Mouse (Mus musculus): ENCODE results near the gene Smpdl3a. TPM values are rescaled to one million over a fixed set of nuclear protein-coding genes. Genes with fewer than 3 reads are reported as not detected.
A peak's percentile ranks its signal among the peaks of the same experiment; 100 is the strongest.

The Smpdl3a gene
- polyA plus RNA-seq, 1 experiment from 2014 or later: 9.0 TPM

DNA sequence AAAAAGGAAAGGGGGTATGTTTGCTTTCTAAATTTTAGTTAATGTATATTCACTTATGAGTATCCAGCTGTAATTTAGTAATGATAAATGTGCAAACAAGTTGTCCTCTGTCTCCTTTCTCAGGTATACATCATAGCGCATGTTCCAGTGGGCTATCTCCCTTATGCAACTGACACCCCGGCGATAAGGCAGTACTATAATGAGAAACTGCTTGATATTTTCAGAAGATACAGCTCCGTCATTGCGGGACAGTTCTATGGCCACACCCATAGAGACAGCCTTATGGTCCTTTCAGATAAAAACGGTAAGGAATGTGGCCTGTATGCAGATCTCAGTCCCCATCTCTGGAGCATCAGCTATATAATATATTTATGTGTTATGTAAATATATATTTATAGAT, 13.6 kb downstream of the Smpdl3a start:
- no peak overlapping the region for H3K4me2 ChIP-seq
- DNase-seq (ENCODE audit: low spot score) (no peak), ATAC-seq (replicated peaks; ENCODE audit: low FRiP score) (peak; percentile 97)
- no peaks in the 10 kb centered on the region for H3K9me3 ChIP-seq (ENCODE audit: control insufficient read depth, low read length)
- no peak overlapping the region for H3K27ac ChIP-seq (ENCODE audit: low read depth, low read length)
- H3K4me3 ChIP-seq (ENCODE audit: low read depth, low read length): no peak overlapping the region
- H3K9ac ChIP-seq (ENCODE audit: low read depth, low read length): no peak overlapping the region
- H3K4me1 ChIP-seq (replicated peaks; ENCODE audit: control insufficient read depth, insufficient read depth, low read length): no peaks in the 10 kb centered on the region
- H3K36me3 ChIP-seq (ENCODE audit: control insufficient read depth, insufficient read depth, low read length): no peaks in the 10 kb centered on the region
- H3K27me3 ChIP-seq (replicated peaks; ENCODE audit: control insufficient read depth, insufficient read depth, low read length): no peaks in the 10 kb centered on the region
- WGBS: 59% methylated on average over 6 of the region's 6 CpGs

DNA sequence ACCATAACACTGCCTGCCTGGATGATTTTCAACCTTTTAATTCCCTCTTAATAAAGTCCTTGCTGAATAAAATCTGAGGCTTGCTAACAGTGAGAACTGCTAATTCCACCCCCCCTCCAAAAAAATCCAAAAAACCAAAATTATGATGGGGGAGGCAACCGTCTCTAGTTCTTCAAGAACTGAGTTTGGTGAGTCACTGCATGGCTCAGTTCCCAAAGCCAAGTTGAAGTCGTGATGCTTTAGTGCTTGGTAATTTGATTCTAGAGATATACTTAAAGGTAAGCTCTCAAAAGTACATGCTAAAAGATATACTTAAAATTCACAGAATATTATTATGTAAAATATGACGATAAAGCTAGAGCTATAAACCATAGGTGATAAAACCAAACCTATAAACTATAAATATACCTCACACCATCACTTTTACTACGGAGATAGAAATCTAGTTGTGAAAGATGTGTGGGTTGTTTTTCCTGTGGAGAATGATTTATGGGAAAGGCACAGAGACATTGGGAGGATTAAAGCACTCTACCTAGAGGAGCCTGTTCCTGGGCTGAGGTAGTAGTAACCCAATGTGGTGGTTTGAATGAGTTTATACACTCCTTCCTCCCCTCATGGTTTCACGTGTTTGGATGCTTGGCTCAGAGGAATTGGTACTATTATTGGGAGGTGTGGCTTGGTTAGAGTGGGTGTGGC, 18.2 kb downstream of the Smpdl3a start:
- H3K36me3 ChIP-seq (ENCODE audit: control insufficient read depth, insufficient read depth, low read length): no peaks in the 10 kb centered on the region
- no peaks in the 10 kb centered on the region for H3K9me3 ChIP-seq (ENCODE audit: control insufficient read depth, low read length)
- no peak overlapping the region for H3K4me2 ChIP-seq
- 77% methylated on average over 5 of the region's 5 CpGs for WGBS
- no peaks in the 10 kb centered on the region for H3K4me1 ChIP-seq (replicated peaks; ENCODE audit: control insufficient read depth, insufficient read depth, low read length)
- no peak overlapping the region for H3K4me3 ChIP-seq (ENCODE audit: low read depth, low read length)
- H3K27ac ChIP-seq (ENCODE audit: low read depth, low read length): no peak overlapping the region
- H3K9ac ChIP-seq (ENCODE audit: low read depth, low read length): no peak overlapping the region
- ATAC-seq (replicated peaks; ENCODE audit: low FRiP score) (no peak), DNase-seq (ENCODE audit: low spot score) (no peak)
- no peaks in the 10 kb centered on the region for H3K27me3 ChIP-seq (replicated peaks; ENCODE audit: control insufficient read depth, insufficient read depth, low read length)

DNA sequence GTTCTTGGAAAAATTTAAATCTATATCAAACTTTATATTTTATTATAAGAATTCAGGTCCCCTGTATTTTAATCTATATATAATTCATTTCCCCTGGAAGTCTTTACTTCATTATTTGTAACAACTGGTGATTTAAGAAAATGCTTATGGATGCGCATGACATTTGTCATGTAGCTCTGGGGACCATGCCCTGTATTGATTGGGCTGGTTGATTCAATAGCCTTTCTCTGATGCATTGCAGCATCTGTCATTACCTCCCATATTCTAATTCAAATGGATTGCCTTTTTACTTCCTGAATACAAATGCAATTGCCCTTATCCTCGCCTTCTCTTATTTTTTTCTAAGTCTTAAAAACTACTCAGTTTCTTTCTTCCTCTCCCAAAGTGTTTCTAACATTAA, 20.2 kb downstream of the Smpdl3a start:
- no peaks in the 10 kb centered on the region for H3K27me3 ChIP-seq (replicated peaks; ENCODE audit: control insufficient read depth, insufficient read depth, low read length)
- H3K4me1 ChIP-seq (replicated peaks; ENCODE audit: control insufficient read depth, insufficient read depth, low read length): no peaks in the 10 kb centered on the region
- no peak overlapping the region for H3K27ac ChIP-seq (ENCODE audit: low read depth, low read length)
- no peaks in the 10 kb centered on the region for H3K36me3 ChIP-seq (ENCODE audit: control insufficient read depth, insufficient read depth, low read length)
- DNase-seq (ENCODE audit: low spot score): no peak
- 74% methylated on average over 2 of the region's 2 CpGs for WGBS
- no peak overlapping the region for H3K4me2 ChIP-seq
- no peak overlapping the region for H3K4me3 ChIP-seq (ENCODE audit: low read depth, low read length)
- no peaks in the 10 kb centered on the region for H3K9me3 ChIP-seq (ENCODE audit: control insufficient read depth, low read length)
- H3K9ac ChIP-seq (ENCODE audit: low read depth, low read length): no peak overlapping the region
- ATAC-seq (replicated peaks; ENCODE audit: low FRiP score): no peak

DNA sequence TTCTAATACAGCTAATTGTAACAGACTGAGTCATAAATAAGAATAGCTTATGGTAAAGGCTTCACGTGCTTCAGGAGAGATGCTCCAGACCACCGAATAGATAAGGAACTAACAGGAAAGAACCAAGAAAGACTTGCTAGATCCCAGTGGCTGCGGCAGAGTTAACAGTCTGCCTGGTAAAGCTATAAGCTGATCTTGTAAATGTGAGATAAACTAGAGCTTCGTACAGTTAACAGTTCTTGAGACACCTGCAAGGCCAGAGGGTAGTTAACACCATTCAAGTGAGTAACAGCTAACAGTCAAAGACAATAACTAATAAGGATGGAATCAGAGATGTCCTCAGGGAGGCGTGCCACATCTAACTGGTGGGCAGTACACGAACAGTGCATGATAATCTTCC, 21.7 kb downstream of the Smpdl3a start:
- WGBS: 62% methylated on average over 6 of the region's 6 CpGs
- H3K4me1 ChIP-seq (replicated peaks; ENCODE audit: control insufficient read depth, insufficient read depth, low read length): no peaks in the 10 kb centered on the region
- no peak overlapping the region for H3K9ac ChIP-seq (ENCODE audit: low read depth, low read length)
- no peak overlapping the region for H3K4me3 ChIP-seq (ENCODE audit: low read depth, low read length)
- ATAC-seq (replicated peaks; ENCODE audit: low FRiP score) (no peak), DNase-seq (ENCODE audit: low spot score) (no peak)
- H3K9me3 ChIP-seq (ENCODE audit: control insufficient read depth, low read length): no peaks in the 10 kb centered on the region
- no peaks in the 10 kb centered on the region for H3K36me3 ChIP-seq (ENCODE audit: control insufficient read depth, insufficient read depth, low read length)
- no peak overlapping the region for H3K27ac ChIP-seq (ENCODE audit: low read depth, low read length)
- H3K27me3 ChIP-seq (replicated peaks; ENCODE audit: control insufficient read depth, insufficient read depth, low read length): no peaks in the 10 kb centered on the region
- H3K4me2 ChIP-seq: no peak overlapping the region

DNA sequence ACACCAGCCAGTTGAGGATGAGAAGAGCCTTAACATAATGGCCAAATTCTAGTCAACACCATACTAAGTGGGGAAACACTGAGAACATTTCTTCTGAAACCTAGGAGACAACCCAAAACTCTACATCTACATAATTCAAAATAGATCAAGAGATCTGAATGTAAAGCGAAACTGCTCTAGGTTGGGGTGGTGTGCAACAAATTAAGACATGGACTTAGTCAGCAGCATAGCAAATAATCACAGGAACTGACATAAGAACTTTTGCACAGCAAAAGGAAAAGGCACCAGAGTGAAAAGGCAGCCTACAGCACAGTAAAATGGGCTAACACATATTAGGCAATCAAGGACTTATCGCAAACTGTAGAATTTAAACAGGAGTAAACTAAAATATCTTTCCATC, 25.1 kb downstream of the Smpdl3a start:
- Histone ChIP-seq H3K27me3 (replicated peaks; ENCODE audit: control insufficient read depth, insufficient read depth, low read length) (no peaks in the 10 kb centered on the region), H3K4me2 (no peak overlapping the region), H3K4me3 (ENCODE audit: low read depth, low read length) (no peak overlapping the region), H3K9ac (ENCODE audit: low read depth, low read length) (no peak overlapping the region), H3K9me3 (ENCODE audit: control insufficient read depth, low read length) (no peaks in the 10 kb centered on the region), H3K27ac (ENCODE audit: low read depth, low read length) (no peak overlapping the region), H3K4me1 (replicated peaks; ENCODE audit: control insufficient read depth, insufficient read depth, low read length) (no peaks in the 10 kb centered on the region), H3K36me3 (ENCODE audit: control insufficient read depth, insufficient read depth, low read length) (no peaks in the 10 kb centered on the region)
- ATAC-seq (replicated peaks; ENCODE audit: low FRiP score) (no peak), DNase-seq (ENCODE audit: low spot score) (no peak)
- 83% methylated on average over 2 of the region's 2 CpGs for WGBS

DNA sequence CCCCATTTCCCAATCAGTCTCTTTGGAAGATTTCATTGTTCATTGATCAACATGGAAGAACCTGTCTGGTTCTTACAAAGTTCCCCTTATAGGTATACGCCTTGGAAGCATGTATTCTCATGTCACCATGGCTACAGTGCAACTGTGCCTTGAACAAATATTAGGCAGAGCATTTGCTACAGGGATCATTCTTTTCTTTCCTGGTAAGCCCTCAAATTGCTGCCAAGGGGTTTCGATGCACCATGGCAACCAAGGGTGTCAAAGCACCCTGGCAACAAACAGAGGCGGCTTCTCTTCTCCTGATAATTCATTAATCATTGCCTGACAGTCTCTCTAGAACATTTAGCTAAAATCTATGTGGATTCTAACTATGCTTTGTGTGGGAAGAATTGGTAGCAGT, 28.3 kb downstream of the Smpdl3a start:
- Histone ChIP-seq H3K4me2 (no peak overlapping the region), H3K36me3 (ENCODE audit: control insufficient read depth, insufficient read depth, low read length) (no peaks in the 10 kb centered on the region), H3K4me3 (ENCODE audit: low read depth, low read length) (no peak overlapping the region), H3K9ac (ENCODE audit: low read depth, low read length) (no peak overlapping the region), H3K27me3 (replicated peaks; ENCODE audit: control insufficient read depth, insufficient read depth, low read length) (no peaks in the 10 kb centered on the region), H3K4me1 (replicated peaks; ENCODE audit: control insufficient read depth, insufficient read depth, low read length) (no peaks in the 10 kb centered on the region), H3K27ac (ENCODE audit: low read depth, low read length) (no peak overlapping the region), H3K9me3 (ENCODE audit: control insufficient read depth, low read length) (no peaks in the 10 kb centered on the region)
- WGBS: 47% methylated on average over 3 of the region's 3 CpGs
- DNase-seq (ENCODE audit: low spot score) (no peak), ATAC-seq (replicated peaks; ENCODE audit: low FRiP score) (no peak)

DNA sequence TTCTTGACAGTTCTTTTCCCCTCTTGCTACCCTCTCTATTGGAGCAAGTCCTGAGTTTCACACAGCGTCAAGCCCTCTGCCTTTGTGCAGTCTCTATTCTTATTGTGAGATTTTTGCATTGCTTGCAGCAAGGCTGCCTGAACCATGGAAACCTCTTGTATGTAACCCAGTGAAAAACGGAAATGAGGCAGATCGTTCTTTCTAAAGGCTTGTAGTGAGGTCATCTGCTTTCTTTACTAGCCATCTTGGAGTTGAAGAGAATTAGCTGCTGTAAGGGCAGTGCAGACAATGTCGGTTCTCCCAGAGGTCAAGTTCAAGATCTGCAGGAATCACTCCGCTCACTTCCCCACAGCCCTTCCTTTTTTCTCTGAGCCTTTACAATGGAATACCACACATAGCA, 34.5 kb downstream of the Smpdl3a start:
- WGBS: 77% methylated on average over 5 of the region's 5 CpGs
- DNase-seq (ENCODE audit: low spot score) (no peak), ATAC-seq (replicated peaks; ENCODE audit: low FRiP score) (no peak)
- Histone ChIP-seq H3K27me3 (replicated peaks; ENCODE audit: control insufficient read depth, insufficient read depth, low read length) (no peaks in the 10 kb centered on the region), H3K27ac (ENCODE audit: low read depth, low read length) (no peak overlapping the region), H3K9ac (ENCODE audit: low read depth, low read length) (no peak overlapping the region), H3K9me3 (ENCODE audit: control insufficient read depth, low read length) (no peaks in the 10 kb centered on the region), H3K36me3 (ENCODE audit: control insufficient read depth, insufficient read depth, low read length) (no peaks in the 10 kb centered on the region), H3K4me3 (ENCODE audit: low read depth, low read length) (no peak overlapping the region), H3K4me2 (no peak overlapping the region), H3K4me1 (replicated peaks; ENCODE audit: control insufficient read depth, insufficient read depth, low read length) (no peaks in the 10 kb centered on the region)

DNA sequence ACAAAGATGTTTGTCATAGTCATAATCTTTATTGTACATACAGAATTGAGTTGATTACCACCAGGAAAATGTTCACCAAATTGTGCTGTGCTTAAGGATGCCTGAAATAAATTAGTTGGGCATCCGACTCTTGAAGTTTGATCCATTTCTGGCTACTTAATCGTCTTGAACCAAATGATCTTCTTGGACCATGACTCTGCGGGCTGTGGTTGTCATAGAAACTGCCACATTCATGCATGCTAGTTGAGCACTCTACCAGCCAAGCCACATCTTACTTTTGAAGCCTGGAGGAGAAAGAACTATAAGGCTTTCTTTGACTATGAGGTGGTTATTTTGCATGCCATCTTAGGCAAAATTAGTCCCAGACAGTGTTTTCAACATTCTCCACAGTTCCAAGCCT, 35.5 kb downstream of the Smpdl3a start:
- no peak overlapping the region for H3K4me2 ChIP-seq
- ATAC-seq (replicated peaks; ENCODE audit: low FRiP score) (no peak), DNase-seq (ENCODE audit: low spot score) (no peak)
- no peaks in the 10 kb centered on the region for H3K9me3 ChIP-seq (ENCODE audit: control insufficient read depth, low read length)
- no peaks in the 10 kb centered on the region for H3K36me3 ChIP-seq (ENCODE audit: control insufficient read depth, insufficient read depth, low read length)
- WGBS: 73% methylated on average over 3 of the region's 3 CpGs
- H3K4me1 ChIP-seq (replicated peaks; ENCODE audit: control insufficient read depth, insufficient read depth, low read length): no peaks in the 10 kb centered on the region
- no peak overlapping the region for H3K27ac ChIP-seq (ENCODE audit: low read depth, low read length)
- no peaks in the 10 kb centered on the region for H3K27me3 ChIP-seq (replicated peaks; ENCODE audit: control insufficient read depth, insufficient read depth, low read length)
- H3K4me3 ChIP-seq (ENCODE audit: low read depth, low read length): no peak overlapping the region
- no peak overlapping the region for H3K9ac ChIP-seq (ENCODE audit: low read depth, low read length)

DNA sequence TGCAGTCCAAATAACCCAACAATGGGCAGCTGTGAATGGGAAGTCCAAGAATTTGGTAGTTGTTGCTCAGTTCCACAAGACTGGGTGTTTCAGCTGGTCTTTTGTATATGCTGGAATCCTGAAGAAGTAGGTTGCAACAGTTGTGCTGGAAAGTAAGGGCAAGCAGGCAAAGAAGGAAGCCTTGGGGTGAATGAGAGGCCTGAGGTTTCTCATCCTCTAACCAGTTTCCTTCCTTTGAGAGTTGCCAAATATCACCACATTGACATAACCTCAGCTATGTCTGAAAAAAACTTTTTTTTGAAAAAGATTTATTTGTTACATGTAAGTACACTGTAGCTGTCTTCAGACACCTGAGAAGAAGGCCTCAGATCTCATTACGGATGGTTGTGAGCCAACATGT, 41.0 kb downstream of the Smpdl3a start:
- ATAC-seq (replicated peaks; ENCODE audit: low FRiP score) (no peak), DNase-seq (ENCODE audit: low spot score) (no peak)
- Histone ChIP-seq H3K9me3 (ENCODE audit: control insufficient read depth, low read length) (no peaks in the 10 kb centered on the region), H3K9ac (ENCODE audit: low read depth, low read length) (no peak overlapping the region), H3K4me1 (replicated peaks; ENCODE audit: control insufficient read depth, insufficient read depth, low read length) (no peaks in the 10 kb centered on the region), H3K4me3 (ENCODE audit: low read depth, low read length) (no peak overlapping the region), H3K27ac (ENCODE audit: low read depth, low read length) (no peak overlapping the region), H3K36me3 (ENCODE audit: control insufficient read depth, insufficient read depth, low read length) (no peaks in the 10 kb centered on the region), H3K27me3 (replicated peaks; ENCODE audit: control insufficient read depth, insufficient read depth, low read length) (no peaks in the 10 kb centered on the region), H3K4me2 (no peak overlapping the region)
- 88% methylated on average over 1 of the region's 1 CpGs for WGBS

Data from liver, embryonic 11.5 days (tissue).